Mouse (Mus musculus) bone marrow, adult 2 months (tissue): ENCODE measurements around the gene Lpar1. TPM values are rescaled to one million over a fixed set of nuclear protein-coding genes. Genes with fewer than 3 reads are reported as not detected.
A peak's percentile ranks its signal among the peaks of the same experiment; 100 is the strongest.

Source experiments
- H3K27ac ChIP-seq: fragments of 200-500 bp; 2 replicates; pipeline ENCODE4 v1.5.1; 2012; ENCODE audit warnings: low read depth, mild to moderate bottlenecking, control low read depth, inconsistent platforms, low read length; ENCODE audit not compliant: control insufficient read depth, poor library complexity, insufficient read depth
- H3K4me1 ChIP-seq: fragments of 200-500 bp; 2 replicates; pipeline ENCODE4 v1.6.1; 2011; ENCODE audit warnings: low read length; ENCODE audit not compliant: control insufficient read depth, insufficient read depth
- H3K4me3 ChIP-seq: fragments of 200-500 bp; replicated peaks from 2 replicates; pipeline ENCODE3; 2011; ENCODE audit warnings: mild to moderate bottlenecking, low read depth, low read length, control low read depth; ENCODE audit not compliant: control insufficient read depth
- CTCF ChIP-seq: fragments of 200-500 bp; IDR thresholded peaks from 2 replicates; pipeline ENCODE4 v1.5.1; 2011; ENCODE audit warnings: low read length, control low read depth; ENCODE audit not compliant: control insufficient read depth, insufficient read depth
- POLR2A ChIP-seq: fragments of 200-500 bp; IDR thresholded peaks from 2 replicates; pipeline ENCODE4 v1.6.1; 2011; ENCODE audit warnings: low read depth, mild to moderate bottlenecking, control low read depth, low read length, borderline replicate concordance; ENCODE audit not compliant: control insufficient read depth
- WGBS: fragments of 180-500 bp; shearing (Covaris S2); methylation state at CpG from one replicate; pipeline ENCODE4 v1.1.7; 2018; 5-methylcytosine and 5-hydroxymethylcytosine counted together
- polyA plus RNA-seq: library from polyadenylated mRNA; stranded (reverse); fragments of >200 nt; gene quantifications from 2 replicates; pipeline ENCODE4 v1.2.4, GENCODE M21; 2011; ENCODE audit warnings: low replicate concordance; ENCODE audit not compliant: missing spikeins, insufficient read depth, insufficient read length

The Lpar1 gene
- polyA plus RNA-seq, 1 experiment, result 2.0 TPM

DNA sequence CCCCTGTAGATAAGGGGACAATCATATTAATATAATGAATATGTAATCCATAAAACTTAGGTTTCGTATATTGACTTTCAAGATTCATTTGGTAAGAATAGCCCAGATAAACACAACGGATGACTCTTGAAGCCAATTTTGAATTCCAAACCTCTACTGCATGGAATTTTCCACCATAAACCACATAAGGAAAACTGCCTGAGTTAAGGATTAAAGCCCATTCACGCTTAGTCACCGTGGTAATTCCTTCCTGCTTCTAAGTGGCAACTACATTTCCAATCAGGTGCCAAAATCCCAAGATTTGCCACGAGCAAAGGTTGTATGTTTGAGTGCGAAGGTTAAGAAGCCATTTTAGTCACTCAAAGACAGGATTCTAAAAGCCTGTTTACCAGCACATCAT, 20.3 kb upstream of the Lpar1 start:
- H3K4me3 ChIP-seq, result no peak overlapping the region
- no peaks in the 10 kb centered on the region for H3K4me1 ChIP-seq
- H3K27ac ChIP-seq, result no peak overlapping the region
- WGBS, result 77% methylated on average over 6 of the region's 6 CpGs
- TF ChIP-seq POLR2A, result no peak
- TF ChIP-seq CTCF, result no peak

DNA sequence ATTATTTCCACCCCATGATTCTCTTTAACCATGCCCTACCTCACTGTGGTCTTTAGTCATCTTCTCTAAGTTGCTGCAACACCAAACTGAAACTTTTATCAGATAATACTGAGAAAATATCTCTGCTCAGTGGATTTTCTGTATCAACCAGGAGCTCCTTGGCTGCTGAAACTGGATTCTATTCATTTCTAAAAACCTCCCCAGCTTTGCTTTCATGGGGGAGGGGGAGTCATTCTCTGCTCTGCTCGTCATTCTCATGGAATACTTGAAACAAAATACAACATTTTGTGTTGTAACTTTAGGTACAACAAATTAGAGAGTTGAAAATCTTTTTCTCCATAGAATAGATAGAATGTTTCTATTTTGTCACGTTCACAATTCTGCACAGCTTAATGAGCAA, 18.7 kb upstream of the Lpar1 start:
- Histone ChIP-seq H3K4me3 (no peak overlapping the region), H3K27ac (no peak overlapping the region), H3K4me1 (no peaks in the 10 kb centered on the region)
- TF ChIP-seq CTCF (no peak), POLR2A (no peak)
- WGBS, result 62% methylated on average over 2 of the region's 2 CpGs

DNA sequence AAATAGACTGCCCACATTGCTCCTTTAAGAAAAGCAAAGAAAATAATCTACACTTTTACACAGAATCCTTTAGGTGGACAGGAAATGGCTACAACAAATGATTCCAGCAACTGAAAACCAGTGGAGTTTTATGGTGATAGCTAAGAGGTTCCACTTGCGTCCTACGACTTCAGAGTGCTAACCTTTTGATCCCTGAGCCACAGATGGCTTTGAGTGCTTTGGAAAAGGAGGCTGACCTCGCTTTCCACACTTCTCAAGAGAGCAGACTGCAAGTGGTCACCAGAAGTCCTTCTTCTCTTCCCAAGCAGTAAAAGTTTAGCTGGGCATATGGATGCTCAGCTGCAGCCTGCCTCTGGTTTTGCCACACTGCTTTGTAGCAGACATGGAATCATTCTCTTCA, 18.0 kb upstream of the Lpar1 start:
- Histone ChIP-seq H3K4me1 (no peaks in the 10 kb centered on the region), H3K27ac (no peak overlapping the region), H3K4me3 (no peak overlapping the region)
- 75% methylated on average over 3 of the region's 3 CpGs for WGBS
- no peak for TF ChIP-seq CTCF
- no peak for TF ChIP-seq POLR2A

DNA sequence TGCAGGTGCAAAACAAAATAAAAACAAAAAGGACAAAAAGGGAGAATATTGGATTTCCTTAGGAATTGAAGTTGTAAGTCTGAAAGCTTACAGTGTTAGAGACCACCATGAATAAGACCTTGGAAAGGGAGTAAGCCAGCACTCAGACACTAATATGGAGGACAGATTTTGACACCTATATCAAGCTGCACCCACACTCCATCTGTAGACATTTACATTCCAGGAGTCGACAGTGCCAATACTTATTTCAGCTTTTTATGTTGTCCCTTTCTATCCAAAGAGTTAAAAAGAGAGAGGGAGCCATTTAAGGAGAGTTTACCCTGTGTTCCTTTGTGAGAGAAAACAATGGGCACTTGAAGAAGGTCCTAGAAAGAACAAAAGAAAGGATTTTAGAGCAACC, 17.5 kb upstream of the Lpar1 start:
- Histone ChIP-seq H3K4me1 (no peaks in the 10 kb centered on the region), H3K27ac (no peak overlapping the region), H3K4me3 (no peak overlapping the region)
- TF ChIP-seq POLR2A, result no peak
- TF ChIP-seq CTCF, result no peak
- WGBS, result 56% methylated on average over 1 of the region's 1 CpGs

DNA sequence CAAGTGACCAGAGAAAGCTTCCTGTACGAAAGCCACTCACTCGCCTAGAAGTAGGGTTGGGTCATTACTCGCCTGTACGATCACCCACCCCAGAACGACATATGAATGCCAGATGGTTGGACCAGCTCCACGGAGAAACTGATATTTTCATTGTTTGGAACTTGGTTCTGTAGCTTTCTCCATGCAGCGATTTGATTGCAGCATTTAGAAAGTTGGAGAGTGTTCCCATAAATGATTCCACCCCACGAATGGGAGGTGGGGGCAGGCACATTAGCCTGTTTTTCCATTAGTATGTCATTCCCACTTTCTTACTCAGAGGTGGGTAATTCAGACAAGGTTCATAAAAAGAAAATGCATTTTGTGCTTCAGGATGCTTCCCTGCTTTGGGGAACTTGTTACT, 14.8 kb upstream of the Lpar1 start:
- Histone ChIP-seq H3K4me1 (no peaks in the 10 kb centered on the region), H3K27ac (no peak overlapping the region), H3K4me3 (no peak overlapping the region)
- TF ChIP-seq CTCF, result no peak
- TF ChIP-seq POLR2A, result no peak
- WGBS, result 62% methylated on average over 8 of the region's 8 CpGs

DNA sequence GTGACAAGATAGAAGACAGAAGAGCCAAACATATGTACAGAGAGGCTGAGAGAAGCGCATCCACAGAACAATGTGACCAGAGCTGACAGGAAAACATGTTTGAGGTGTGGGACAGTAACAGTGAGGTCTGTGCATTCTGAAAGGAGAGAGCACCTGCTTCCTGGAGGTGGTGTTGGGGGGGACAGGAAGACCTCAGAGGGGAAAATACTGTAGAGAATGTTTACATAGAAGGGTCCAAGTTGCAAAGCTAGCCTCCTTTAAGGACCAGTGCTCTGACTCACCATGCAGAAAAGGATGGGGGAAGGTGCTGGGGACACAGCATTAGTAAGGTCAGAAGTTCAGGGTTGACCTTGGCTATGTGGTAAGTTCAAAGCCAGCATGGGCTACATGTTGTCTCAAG, 9.1 kb upstream of the Lpar1 start:
- WGBS, result 73% methylated on average over 1 of the region's 1 CpGs
- TF ChIP-seq POLR2A, result no peak
- TF ChIP-seq CTCF, result no peak

DNA sequence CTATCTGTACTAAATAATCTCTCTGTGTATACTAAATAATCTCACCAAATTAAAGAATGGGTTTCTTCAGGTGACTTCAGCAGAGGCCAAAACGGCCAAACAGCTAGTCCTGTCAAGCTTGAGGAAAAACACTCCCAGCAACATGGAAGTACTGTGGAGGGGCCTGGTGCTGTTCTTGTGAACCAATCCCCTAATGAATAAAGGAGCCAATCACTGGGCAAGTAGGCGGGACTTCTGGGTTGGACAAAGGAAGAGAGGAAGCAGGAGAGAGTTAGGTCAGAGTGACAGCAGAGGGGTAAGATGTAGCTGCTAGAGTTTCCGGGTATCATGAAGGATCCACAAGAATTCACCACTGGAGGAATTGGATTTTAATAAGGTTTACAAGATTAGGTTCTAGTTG, 3.3 kb upstream of the Lpar1 start:
- Histone ChIP-seq H3K4me3 (no peak overlapping the region), H3K27ac (no peak overlapping the region), H3K4me1 (no peaks in the 10 kb centered on the region)
- WGBS, result 76% methylated on average over 3 of the region's 3 CpGs
- TF ChIP-seq CTCF, result no peak
- no peak for TF ChIP-seq POLR2A

More for the DNA sequence above, 9.1 kb upstream of the Lpar1 start:
- H3K4me3 ChIP-seq, result no peak overlapping the region
- no peak overlapping the region for H3K27ac ChIP-seq
- H3K4me1 ChIP-seq, result no peaks in the 10 kb centered on the region

DNA sequence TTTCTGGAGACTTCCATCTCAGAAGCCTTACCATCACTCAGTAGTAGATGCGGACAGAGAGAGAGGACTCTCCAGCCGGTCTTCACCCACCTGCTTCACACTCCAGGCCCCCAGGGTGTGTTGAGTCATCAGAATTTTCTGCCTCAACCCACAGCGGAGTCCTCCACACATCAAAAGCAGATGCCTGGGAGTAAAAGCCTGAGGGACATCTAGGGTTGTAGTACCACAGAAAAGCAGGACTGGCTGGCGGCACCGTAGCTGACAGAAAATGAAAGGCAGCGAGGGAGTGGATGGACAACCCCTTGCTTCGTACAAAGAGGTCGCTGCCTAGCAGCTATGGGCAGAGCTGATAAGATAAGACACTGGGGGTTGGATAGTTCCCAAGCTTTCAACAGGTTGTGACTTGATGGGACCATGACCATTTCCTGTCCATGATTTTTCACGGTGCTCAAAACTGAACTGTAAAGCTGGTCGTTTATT, 701 bp upstream of the Lpar1 start:
- 68% methylated on average over 10 of the region's 10 CpGs for WGBS
- no peak for TF ChIP-seq CTCF
- TF ChIP-seq POLR2A, result no peak
- Histone ChIP-seq H3K4me1 (no peaks in the 10 kb centered on the region), H3K27ac (no peak overlapping the region), H3K4me3 (no peak overlapping the region)

DNA sequence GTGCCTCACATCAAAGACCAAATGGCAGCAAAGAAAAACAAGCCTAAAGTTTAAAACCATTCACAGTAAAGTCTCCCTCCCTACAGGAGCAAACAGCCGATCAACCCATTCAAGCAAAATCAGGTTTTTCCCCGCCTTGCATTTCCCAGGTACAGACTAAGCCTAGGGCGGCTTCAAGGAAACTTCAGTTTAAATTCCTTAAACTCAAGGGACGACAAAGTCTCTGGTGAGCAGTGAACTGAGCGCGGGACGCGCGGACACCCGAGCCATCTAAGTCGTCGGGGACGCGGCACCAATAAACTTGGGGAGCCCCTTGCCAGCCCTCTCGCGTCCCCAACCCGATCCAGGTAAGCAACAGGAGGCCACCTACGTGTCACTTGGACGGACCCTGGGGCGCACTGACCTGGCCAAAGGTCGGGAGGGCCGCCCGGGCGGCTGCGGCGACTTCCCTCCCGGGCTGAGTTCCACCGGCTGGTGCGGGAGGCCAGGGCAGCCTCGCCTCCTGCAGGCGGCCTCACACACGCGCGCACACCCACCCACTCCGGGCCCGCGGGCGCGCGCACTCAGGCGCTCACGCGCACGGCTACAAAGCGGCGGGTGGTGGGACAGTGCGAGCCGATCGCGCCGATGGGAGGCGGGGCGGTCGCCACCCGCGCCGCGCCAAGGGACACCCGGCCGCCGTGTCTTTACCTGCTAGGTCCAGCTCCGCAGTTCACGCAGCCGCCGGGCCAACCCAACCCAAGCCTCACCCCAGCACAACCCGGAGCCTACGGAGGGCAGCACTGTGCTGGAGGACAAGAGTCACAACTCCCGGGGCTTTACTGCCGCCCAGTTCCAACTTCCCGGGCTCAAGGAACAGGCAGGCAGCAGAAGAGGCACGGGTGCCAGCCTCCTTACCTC, 717 bp downstream of the Lpar1 start:
- no peaks in the 10 kb centered on the region for H3K4me1 ChIP-seq
- H3K27ac ChIP-seq, result no peak overlapping the region
- WGBS, result under 1% methylated on average over 71 of the region's 71 CpGs
- TF ChIP-seq CTCF, result no peak
- no peak for TF ChIP-seq POLR2A
- peak overlapping the region; percentile 53 for H3K4me3 ChIP-seq

DNA sequence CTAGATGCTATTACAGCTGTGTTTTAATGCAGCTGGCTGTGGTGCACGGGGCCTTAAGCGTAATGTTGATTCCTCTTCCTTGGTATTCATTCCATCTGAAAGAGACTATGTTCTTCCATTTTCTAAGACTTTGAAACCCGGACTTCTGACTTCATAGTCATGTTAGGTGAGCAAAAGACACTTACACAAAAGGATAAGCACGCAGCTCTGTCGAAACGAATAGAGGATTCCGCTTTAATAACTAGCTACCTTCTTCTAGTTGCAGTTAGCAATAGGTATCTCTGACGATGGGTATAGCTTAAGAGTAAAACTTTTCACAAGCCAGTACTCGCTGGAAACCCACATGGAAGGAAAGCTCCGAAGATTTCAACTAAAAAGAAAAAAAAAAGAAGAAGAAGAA, 1.5 kb downstream of the Lpar1 start:
- no peak overlapping the region for H3K4me3 ChIP-seq
- 19% methylated on average over 10 of the region's 10 CpGs for WGBS
- TF ChIP-seq POLR2A (no peak), CTCF (no peak)
- H3K27ac ChIP-seq, result no peak overlapping the region
- H3K4me1 ChIP-seq, result no peaks in the 10 kb centered on the region
